Mouse (Mus musculus) embryonic fibroblast, embryonic 13.5 days (primary cell): ENCODE results near the gene Plekha3. TPM values are rescaled to one million over a fixed set of nuclear protein-coding genes. Genes with fewer than 3 reads are reported as not detected.

ENCODE experiments used
- H3K27ac ChIP-seq: 2 replicates; pipeline ENCODE4 v1.5.1; 2012; ENCODE audit warnings: low read length, control low read depth, inconsistent platforms; ENCODE audit not compliant: insufficient read depth
- H3K4me1 ChIP-seq: 2 replicates; pipeline ENCODE4 v1.6.1; 2011; ENCODE audit warnings: low read length; ENCODE audit not compliant: control insufficient read depth, insufficient read depth
- H3K4me3 ChIP-seq: 2 replicates; pipeline ENCODE4 v1.5.1; 2011; ENCODE audit warnings: mild to moderate bottlenecking, control low read depth, low read length; ENCODE audit not compliant: insufficient read depth
- CTCF ChIP-seq: IDR thresholded peaks from 2 replicates; pipeline ENCODE4 v1.5.1; 2011; ENCODE audit warnings: mild to moderate bottlenecking, control low read depth, low read length, moderate library complexity, borderline replicate concordance; ENCODE audit not compliant: insufficient read depth
- POLR2A ChIP-seq: IDR thresholded peaks from 2 replicates; pipeline ENCODE4 v1.6.1; 2011; ENCODE audit warnings: low read depth, mild to moderate bottlenecking, control low read depth, low read length, moderate library complexity
- polyA plus RNA-seq: library from polyadenylated mRNA; stranded (reverse); fragments of >200 nt; gene quantifications from 2 replicates; pipeline ENCODE4 v1.2.4, GENCODE M21; 2011; ENCODE audit warnings: low read depth; ENCODE audit not compliant: missing spikeins, insufficient read length

Gene Plekha3
- polyA plus RNA-seq, 1 experiment, result 41.0 TPM

- TF ChIP-seq POLR2A (no peak), CTCF (no peak)
- H3K4me1 ChIP-seq, result no peaks in the 10 kb centered on the region
- no peak overlapping the region for H3K4me3 ChIP-seq
- no peak overlapping the region for H3K27ac ChIP-seq
Observed at GRCm38 (mm10) chr2:76655444-76655843, 19.6 kb upstream of the Plekha3 start.

DNA sequence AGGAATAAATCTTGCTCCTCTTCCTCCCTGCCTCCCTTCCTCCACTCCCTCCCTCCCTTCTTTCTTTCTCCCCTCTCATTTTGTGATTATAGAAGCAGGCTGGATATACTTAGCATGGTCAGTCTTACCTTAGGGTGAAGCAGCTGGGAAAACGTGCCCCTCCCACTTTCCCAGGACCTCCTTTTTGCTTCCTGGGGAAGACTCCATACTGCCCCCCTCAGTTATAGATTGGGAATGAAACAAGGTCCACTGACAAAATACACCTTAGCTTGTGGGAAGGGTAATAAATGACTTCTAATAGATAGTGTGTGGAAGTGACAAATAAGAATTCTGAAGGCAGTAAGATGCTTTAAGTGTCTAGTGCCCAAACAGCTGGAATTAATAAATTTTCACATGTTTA, 19.1 kb upstream of the Plekha3 start:
- Histone ChIP-seq H3K4me3 (no peak overlapping the region), H3K4me1 (no peaks in the 10 kb centered on the region), H3K27ac (no peak overlapping the region)
- TF ChIP-seq CTCF, result no peak
- TF ChIP-seq POLR2A, result no peak

DNA sequence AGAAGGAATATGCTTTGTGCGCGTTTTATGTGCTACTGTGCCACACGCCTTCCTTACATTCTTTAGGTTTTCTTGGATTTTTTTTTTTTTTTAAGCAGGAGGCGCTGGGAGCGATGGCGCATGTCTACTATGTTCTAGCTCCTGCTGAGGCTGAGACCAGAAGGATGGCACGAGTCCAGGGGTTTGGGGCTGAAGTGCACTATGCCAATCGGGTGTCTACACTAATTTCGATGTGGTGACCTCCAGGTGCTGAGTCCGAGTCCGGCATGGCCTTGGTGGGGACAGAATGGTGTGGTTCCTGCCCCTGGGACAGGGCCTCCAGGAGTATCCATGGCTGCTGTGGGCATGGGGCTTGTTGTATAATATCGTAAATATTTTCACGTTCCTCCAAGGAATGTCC, 16.5 kb upstream of the Plekha3 start:
- TF ChIP-seq POLR2A (no peak), CTCF (no peak)
- Histone ChIP-seq H3K27ac (no peak overlapping the region), H3K4me1 (no peaks in the 10 kb centered on the region), H3K4me3 (no peak overlapping the region)

DNA sequence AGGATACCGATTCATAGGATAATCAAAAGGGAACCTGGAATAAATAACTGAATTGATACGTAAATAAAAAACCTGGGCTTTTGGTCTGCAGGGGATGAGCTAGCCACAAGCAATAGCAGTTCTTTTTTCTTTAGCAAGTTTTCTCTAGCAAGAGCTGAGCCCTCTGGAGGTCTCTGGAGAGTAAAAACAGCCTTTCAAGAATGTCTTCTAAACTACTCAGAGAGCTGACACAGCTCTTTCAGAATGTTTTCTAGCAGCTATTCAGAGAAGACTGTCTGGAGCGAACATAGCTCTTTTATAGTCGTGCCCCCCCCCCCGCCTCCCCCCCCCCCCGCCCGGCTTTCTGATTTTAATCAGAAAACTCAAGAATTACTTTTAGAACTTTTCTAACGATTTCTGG, 15.7 kb upstream of the Plekha3 start:
- H3K27ac ChIP-seq, result no peak overlapping the region
- no peak for TF ChIP-seq POLR2A
- no peak for TF ChIP-seq CTCF
- no peak overlapping the region for H3K4me3 ChIP-seq
- H3K4me1 ChIP-seq, result no peaks in the 10 kb centered on the region

GRCm38 (mm10) chr2:76665531-76665930, 9.6 kb upstream of the Plekha3 start:
- TF ChIP-seq POLR2A, result no peak
- TF ChIP-seq CTCF, result no peak
- Histone ChIP-seq H3K4me1 (peaks cover 5% of the 10 kb centered on the region; the same call in 1 of the 2 replicates), H3K4me3 (no peak overlapping the region), H3K27ac (no peak overlapping the region)

DNA sequence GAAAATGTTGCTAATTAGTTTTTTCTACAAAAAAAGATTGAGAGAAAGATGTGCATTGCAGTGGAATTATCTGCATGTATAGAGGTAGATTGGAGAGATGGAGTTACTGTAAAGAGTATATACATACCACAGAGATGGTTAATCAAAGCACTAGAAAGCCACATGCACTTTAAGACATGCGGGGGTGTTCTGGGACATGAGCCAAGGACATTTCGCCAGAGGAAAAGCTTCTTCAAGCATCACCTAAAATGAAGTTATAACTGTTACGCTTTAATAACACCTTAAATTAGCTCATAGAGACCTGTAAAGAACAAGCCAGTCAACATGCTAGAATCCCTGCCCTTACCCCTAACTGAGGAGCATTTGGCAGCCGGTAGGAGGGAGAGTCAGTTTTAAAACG, 7.9 kb upstream of the Plekha3 start:
- no peak overlapping the region for H3K27ac ChIP-seq
- no peak overlapping the region for H3K4me3 ChIP-seq
- H3K4me1 ChIP-seq, result peaks cover 5% of the 10 kb centered on the region; the same call in 1 of the 2 replicates
- TF ChIP-seq CTCF (no peak), POLR2A (no peak)

DNA sequence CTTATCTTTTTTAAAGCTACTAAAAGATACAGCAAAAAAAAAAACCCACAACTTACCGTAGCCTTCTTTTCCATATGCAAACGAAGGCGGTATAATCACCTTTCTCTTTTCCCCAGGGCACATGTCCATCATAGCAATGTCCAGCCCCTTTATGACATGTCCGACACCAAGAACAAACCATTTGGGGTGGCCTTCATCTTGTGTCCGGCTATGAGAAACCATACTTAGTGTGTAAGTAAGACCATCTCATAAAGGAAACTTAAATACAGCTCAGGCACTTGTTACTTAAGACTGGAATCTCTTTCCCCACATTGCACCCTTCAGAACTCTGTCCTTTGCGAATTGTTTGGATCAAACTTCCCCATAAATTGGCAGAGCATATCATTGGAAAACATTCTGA, 3.4 kb upstream of the Plekha3 start:
- Histone ChIP-seq H3K4me3 (peak overlapping the region; percentile 55), H3K27ac (peak overlapping the region; percentile 76; the same call in 1 of the 2 replicates), H3K4me1 (peaks cover 8% of the 10 kb centered on the region; the same call in 1 of the 2 replicates)
- no peak for TF ChIP-seq POLR2A
- TF ChIP-seq CTCF, result no peak

- H3K4me1 ChIP-seq, result peaks cover 8% of the 10 kb centered on the region; the same call in 1 of the 2 replicates
- TF ChIP-seq POLR2A (no peak), CTCF (no peak)
- H3K4me3 ChIP-seq, result peak overlapping the region; percentile 55
- H3K27ac ChIP-seq, result peak overlapping the region; percentile 76
Observed at GRCm38 (mm10) chr2:76672134-76672745, 2.8 kb upstream of the Plekha3 start.

GRCm38 (mm10) chr2:76672966-76673392, 2.1 kb upstream of the Plekha3 start, which contains the start of gene Fkbp7:
Gene Fkbp7 (minus strand): TSS chr2:76673116.
- H3K27ac ChIP-seq, result peak within 1 kb of the TSS; percentile 76
- TF ChIP-seq POLR2A, result peak; percentile 99
- TF ChIP-seq CTCF, result no peak
- H3K4me3 ChIP-seq, result peak within 1 kb of the TSS; percentile 55
- 0 out of 2 replicates have a peak, but pooled peaks cover 4% of the 10 kb centered on the region for H3K4me1 ChIP-seq

DNA sequence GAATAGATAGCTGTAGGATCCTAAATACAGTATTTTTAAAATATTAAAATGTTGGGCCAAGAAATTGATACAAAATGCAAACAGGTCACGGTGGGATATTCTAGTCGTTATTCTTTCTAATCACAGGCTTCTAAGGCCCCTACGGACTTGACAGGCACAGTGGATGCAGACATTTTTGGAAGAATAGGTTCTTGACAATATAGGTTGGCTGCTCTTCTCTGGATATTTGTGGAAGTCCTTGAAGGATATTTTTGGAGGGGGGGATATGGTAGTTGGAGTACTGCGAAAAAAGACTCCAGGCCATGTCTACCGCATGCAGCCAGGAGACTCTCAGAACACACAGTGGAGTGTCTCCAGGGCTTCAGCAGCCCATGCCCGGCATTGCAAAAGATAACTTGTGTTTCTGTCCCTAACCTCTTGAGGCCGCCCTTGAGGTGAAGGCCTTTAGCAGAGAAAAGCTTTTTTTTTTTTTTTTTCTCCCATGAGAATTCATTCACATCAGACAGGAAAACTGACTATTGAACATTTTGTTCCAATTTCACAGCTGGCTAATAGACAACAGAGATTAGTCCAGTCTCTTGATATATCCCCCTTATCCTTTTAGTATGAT, 1.5 kb upstream of the Plekha3 start:
- TF ChIP-seq CTCF (no peak), POLR2A (no peak)
- Histone ChIP-seq H3K4me1 (0 out of 2 replicates have a peak, but pooled peaks cover 4% of the 10 kb centered on the region), H3K27ac (no peak overlapping the region), H3K4me3 (no peak overlapping the region)
